Mouse (Mus musculus) midbrain, embryonic 12.5 days (tissue): ENCODE data around the gene Wdr5. TPM values are rescaled to one million over a fixed set of nuclear protein-coding genes. Genes with fewer than 3 reads are reported as not detected.

Experiments
- ATAC-seq: fragments of 200-750 bp; cut with Nextera tagmentation; 2 replicates; pipeline ENCODE4 v1.8.0; 2017; ENCODE audit warnings: low read depth, moderate TSS enrichment, moderate library complexity; ENCODE audit not compliant: low FRiP score
- H3K27ac ChIP-seq: fragments of 300-500 bp; sonication (generic); replicated peaks from 2 replicates; pipeline ENCODE4 v1.5.1; 2016; ENCODE audit warnings: mild to moderate bottlenecking
- H3K27me3 ChIP-seq: fragments of 300-500 bp; sonication (generic); 2 replicates; pipeline ENCODE4 v1.6.1; 2016; ENCODE audit warnings: mild to moderate bottlenecking
- H3K36me3 ChIP-seq: fragments of 300-500 bp; sonication (generic); 2 replicates; pipeline ENCODE4 v1.6.1; 2016
- H3K4me1 ChIP-seq: fragments of 300-500 bp; sonication (generic); 2 replicates; pipeline ENCODE4 v1.6.1; 2016
- H3K4me2 ChIP-seq: fragments of 300-500 bp; sonication (generic); replicated peaks from 2 replicates; pipeline ENCODE4 v1.6.1; 2016; ENCODE audit warnings: mild to moderate bottlenecking, moderate library complexity
- H3K4me3 ChIP-seq: fragments of 300-500 bp; sonication (generic); 2 replicates; pipeline ENCODE4 v1.5.1; 2016; ENCODE audit warnings: mild to moderate bottlenecking
- H3K9ac ChIP-seq: fragments of 300-500 bp; sonication (generic); replicated peaks from 2 replicates; pipeline ENCODE4 v1.6.1; 2016; ENCODE audit warnings: mild to moderate bottlenecking, moderate library complexity
- H3K9me3 ChIP-seq: fragments of 300-500 bp; sonication (generic); 2 replicates; pipeline ENCODE4 v1.6.1; 2016; ENCODE audit warnings: mild to moderate bottlenecking
- WGBS: fragments of 180-500 bp; shearing (Covaris S2); methylation state at CpG from one replicate; pipeline ENCODE4 v1.1.7; 2016; 5-methylcytosine and 5-hydroxymethylcytosine counted together
- polyA plus RNA-seq: library from polyadenylated mRNA; unstranded; fragments of >200 nt; fragmentation: Nextera tagmentation; extraction: Ambion mirVana; gene quantifications from 2 replicates; pipeline ENCODE4 v1.2.1, GENCODE M21; 2016

Wdr5 gene
- polyA plus RNA-seq, 1 experiment from 2014 or later, result 62.3 TPM

DNA sequence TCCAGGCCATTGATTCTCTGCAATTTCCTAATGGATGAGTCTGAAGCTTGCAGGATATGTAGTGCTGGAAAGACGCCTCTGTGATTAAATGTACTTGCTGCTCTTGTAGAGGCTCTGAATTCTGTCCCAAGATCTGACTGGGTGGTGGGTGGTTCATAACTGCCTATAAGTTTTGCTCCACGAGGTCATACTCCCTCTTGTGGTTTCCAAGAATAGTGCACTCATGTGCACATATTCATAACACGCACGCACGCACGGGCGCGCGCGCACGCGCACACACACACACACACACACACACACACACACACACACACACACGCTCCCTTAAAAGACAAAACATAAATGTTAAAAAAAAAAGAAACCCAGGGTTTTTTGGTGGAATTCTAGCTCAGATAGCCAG is 69.6 kb downstream of the Wdr5 start:
- WGBS, result 94% methylated on average over 13 of the region's 13 CpGs
- Histone ChIP-seq H3K4me2 (no peak overlapping the region), H3K27ac (no peak overlapping the region), H3K9ac (no peak overlapping the region), H3K4me3 (no peak overlapping the region), H3K4me1 (no peaks in the 10 kb centered on the region), H3K27me3 (no peaks in the 10 kb centered on the region; the same call in 1 of the 2 replicates), H3K9me3 (no peaks in the 10 kb centered on the region), H3K36me3 (no peaks in the 10 kb centered on the region)
- ATAC-seq, result no peak

Other genes starting within 250 kb of the Wdr5 start
- gene Vav2, start 88.1 kb upstream of the Wdr5 start, polyA plus RNA-seq, result 24.1 and 27.6 TPM in 2 replicates
- 16.7 and 17.3 TPM in 2 replicates for gene Brd3os, start 72.8 kb upstream of the Wdr5 start, polyA plus RNA-seq
- 127 and 145 TPM in 2 replicates for gene Brd3, start 7.5 kb upstream of the Wdr5 start, polyA plus RNA-seq
- gene Rxra, start 161.3 kb downstream of the Wdr5 start, polyA plus RNA-seq, result 8.3 and 9.5 TPM in 2 replicates